Mouse (Mus musculus) intestine, postnatal 0 days (tissue): ENCODE measurements around the gene Cd9. TPM values are rescaled to one million over a fixed set of nuclear protein-coding genes. Genes with fewer than 3 reads are reported as not detected.

ENCODE experiments used
- ATAC-seq: fragments of 200-750 bp; cut with Nextera tagmentation; 2 replicates; pipeline ENCODE4 v1.8.0; 2017; ENCODE audit warnings: mild to moderate bottlenecking, moderate TSS enrichment, moderate library complexity
- H3K27ac ChIP-seq: fragments of 300-500 bp; sonication (generic); 2 replicates; pipeline ENCODE4 v1.5.1; 2014; ENCODE audit warnings: mild to moderate bottlenecking, low read depth, low read length, moderate library complexity
- H3K27me3 ChIP-seq: fragments of 300-500 bp; sonication (generic); replicated peaks from 2 replicates; pipeline ENCODE4 v1.6.1; 2014; ENCODE audit warnings: low read length, mixed read lengths; ENCODE audit not compliant: control insufficient read depth, insufficient read depth
- H3K36me3 ChIP-seq: fragments of 300-500 bp; sonication (generic); 2 replicates; pipeline ENCODE4 v1.6.1; 2014; ENCODE audit warnings: mild to moderate bottlenecking, moderate library complexity; ENCODE audit not compliant: control insufficient read depth, insufficient read depth
- H3K4me1 ChIP-seq: fragments of 300-500 bp; sonication (generic); replicated peaks from 2 replicates; pipeline ENCODE4 v1.6.1; 2014; ENCODE audit warnings: antibody characterized with exemption, low read length, mixed read lengths; ENCODE audit not compliant: control insufficient read depth, insufficient read depth
- H3K4me2 ChIP-seq: fragments of 300-500 bp; sonication (generic); replicated peaks from 2 replicates; pipeline ENCODE4 v1.6.1; 2014; ENCODE audit warnings: low read depth, mild to moderate bottlenecking, moderate library complexity
- H3K4me3 ChIP-seq: fragments of 300-500 bp; sonication (generic); 2 replicates; pipeline ENCODE4 v1.5.1; 2014; ENCODE audit warnings: low read depth, low read length
- H3K9ac ChIP-seq: fragments of 300-500 bp; sonication (generic); 2 replicates; pipeline ENCODE4 v1.6.1; 2014; ENCODE audit warnings: mild to moderate bottlenecking, low read depth, low read length
- H3K9me3 ChIP-seq: fragments of 300-500 bp; sonication (generic); 2 replicates; pipeline ENCODE4 v1.6.1; 2016; ENCODE audit warnings: mixed run types; ENCODE audit not compliant: control insufficient read depth
- CTCF ChIP-seq: sonication (generic); IDR thresholded peaks from 2 replicates; pipeline ENCODE4 v1.5.1; 2016; ENCODE audit warnings: low read depth, mild to moderate bottlenecking, control low read depth, antibody characterized with exemption, moderate library complexity
- WGBS: fragments of 180-500 bp; shearing (Covaris S2); extraction: QIAGEN DNeasy Blood & Tissue Kit; methylation state at CpG from one replicate; pipeline ENCODE4 v1.1.7; 2014; 5-methylcytosine and 5-hydroxymethylcytosine counted together
- polyA plus RNA-seq: library from polyadenylated mRNA; unstranded; fragments of >200 nt; fragmentation: Nextera tagmentation; extraction: Ambion mirVana; gene quantifications from 2 replicates; pipeline ENCODE4 v1.2.1, GENCODE M21; 2015

The Cd9 gene
- polyA plus RNA-seq, 1 experiment from 2014 or later: 99.5 TPM

GRCm38 (mm10) chr6:125493147-125493546, 1.4 kb downstream of the Cd9 start:
- 21% methylated on average over 5 of the region's 5 CpGs for WGBS
- H3K36me3 ChIP-seq: no peaks in the 10 kb centered on the region; the same call in 1 of the 2 replicates
- H3K4me1 ChIP-seq: 0 out of 2 replicates have a peak, but pooled peaks cover 6% of the 10 kb centered on the region
- H3K27me3 ChIP-seq: no peaks in the 10 kb centered on the region
- peak overlapping the region; percentile 88 for H3K4me2 ChIP-seq
- H3K27ac ChIP-seq: no peak overlapping the region
- no peak for ATAC-seq
- no peaks in the 10 kb centered on the region for H3K9me3 ChIP-seq
- peak overlapping the region; percentile 56 for H3K4me3 ChIP-seq
- no peak overlapping the region for H3K9ac ChIP-seq
- no peak for TF ChIP-seq CTCF

DNA sequence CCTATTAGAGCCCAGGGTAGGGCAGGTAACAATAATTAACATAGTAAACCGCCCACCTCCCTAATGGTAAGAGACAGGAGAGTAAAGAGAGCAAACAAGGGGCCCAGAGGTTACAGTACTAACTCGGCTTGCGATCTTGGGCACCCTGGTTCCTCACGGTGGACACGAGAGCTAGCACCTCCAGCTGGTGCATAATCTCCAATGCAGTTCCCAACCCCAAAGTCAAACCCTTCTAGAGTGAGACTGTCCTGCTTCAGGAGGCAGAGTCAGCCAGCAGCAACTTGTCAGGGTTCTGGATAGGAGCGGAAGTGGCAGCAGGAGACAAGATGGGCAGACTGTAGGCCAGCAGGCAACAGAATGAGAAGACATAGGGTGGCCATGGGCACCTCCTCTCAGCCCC, 1.9 kb downstream of the Cd9 start:
- Histone ChIP-seq H3K9ac (no peak overlapping the region), H3K4me1 (0 out of 2 replicates have a peak, but pooled peaks cover 6% of the 10 kb centered on the region), H3K4me2 (peak overlapping the region; percentile 88), H3K4me3 (0 out of 2 replicates have a peak overlapping the region, but pooled peaks have one; percentile 4), H3K27ac (no peak overlapping the region), H3K36me3 (no peaks in the 10 kb centered on the region; the same call in 1 of the 2 replicates), H3K27me3 (no peaks in the 10 kb centered on the region), H3K9me3 (no peaks in the 10 kb centered on the region)
- no peak for ATAC-seq
- peak; percentile 44 for TF ChIP-seq CTCF
- WGBS: 62% methylated on average over 6 of the region's 6 CpGs

DNA sequence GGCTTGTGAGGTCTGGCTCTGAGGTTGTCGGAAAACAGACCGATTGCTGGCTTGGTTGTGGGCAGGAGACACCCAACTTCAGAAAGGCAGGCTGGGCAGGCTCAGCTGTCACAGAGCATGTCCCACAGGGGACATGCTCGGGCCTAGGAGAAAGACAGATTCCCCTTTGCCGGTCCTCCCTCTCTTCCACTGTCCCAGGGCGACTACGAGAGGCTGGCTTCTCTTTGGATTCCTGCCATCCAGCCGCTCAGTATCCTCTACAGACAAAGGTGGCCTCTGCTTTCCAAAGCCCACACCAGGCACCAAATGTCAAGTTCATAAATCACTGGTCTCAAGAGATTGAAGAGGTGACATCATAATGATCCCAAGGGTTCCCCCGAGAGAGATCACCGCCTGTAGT, 2.6 kb downstream of the Cd9 start:
- Histone ChIP-seq H3K4me3 (no peak overlapping the region), H3K4me2 (peak overlapping the region; percentile 88; the same call in 1 of the 2 replicates), H3K27me3 (no peaks in the 10 kb centered on the region), H3K9ac (no peak overlapping the region), H3K27ac (no peak overlapping the region; the same call in 1 of the 2 replicates), H3K36me3 (no peaks in the 10 kb centered on the region; the same call in 1 of the 2 replicates), H3K4me1 (0 out of 2 replicates have a peak, but pooled peaks cover 6% of the 10 kb centered on the region), H3K9me3 (no peaks in the 10 kb centered on the region)
- no peak for ATAC-seq
- no peak for TF ChIP-seq CTCF
- 68% methylated on average over 9 of the region's 9 CpGs for WGBS

GRCm38 (mm10) chr6:125491393-125491792, 3.2 kb downstream of the Cd9 start:
- H3K4me2 ChIP-seq: peak overlapping the region; percentile 1; the same call in 1 of the 2 replicates
- no peaks in the 10 kb centered on the region; the same call in 1 of the 2 replicates for H3K36me3 ChIP-seq
- no peaks in the 10 kb centered on the region for H3K9me3 ChIP-seq
- H3K27ac ChIP-seq: 0 out of 2 replicates have a peak overlapping the region, but pooled peaks have one; percentile 29
- H3K4me1 ChIP-seq: 0 out of 2 replicates have a peak, but pooled peaks cover 6% of the 10 kb centered on the region
- peak; percentile 62 for ATAC-seq
- H3K4me3 ChIP-seq: no peak overlapping the region
- TF ChIP-seq CTCF: no peak
- H3K27me3 ChIP-seq: no peaks in the 10 kb centered on the region
- H3K9ac ChIP-seq: no peak overlapping the region
- 65% methylated on average over 10 of the region's 10 CpGs for WGBS

DNA sequence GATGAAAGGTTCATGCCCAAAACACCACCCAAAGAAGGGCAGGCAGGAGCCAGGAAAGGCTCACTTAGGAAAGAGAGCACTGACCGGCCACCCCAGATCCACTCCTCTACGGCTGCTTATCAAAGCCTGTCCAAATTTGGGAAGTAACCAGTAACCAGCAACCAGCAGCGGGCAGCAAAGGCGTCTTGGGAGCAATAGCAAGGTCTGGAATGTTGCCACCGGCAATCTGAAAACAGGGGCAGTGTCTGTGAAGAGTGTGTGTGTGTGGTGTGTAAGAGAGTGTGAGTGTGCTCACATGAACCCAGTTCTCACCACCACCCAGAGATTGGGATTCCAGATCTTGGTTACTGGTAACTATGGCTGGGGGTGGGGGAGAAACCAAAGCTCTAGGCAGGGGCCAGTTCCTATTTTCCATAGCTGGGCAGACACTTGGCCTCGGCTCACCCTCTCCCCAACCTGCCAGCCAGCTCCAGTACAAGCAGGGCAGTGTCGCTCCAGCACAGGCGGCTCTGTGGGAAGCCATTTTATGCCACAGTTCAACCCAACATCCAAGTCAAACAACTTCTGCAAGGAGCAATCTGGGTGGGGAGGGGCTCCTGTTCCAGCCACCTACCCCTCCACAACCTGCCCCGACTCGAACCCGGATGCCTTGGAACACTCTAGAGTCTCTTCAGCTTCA, 4.6 kb downstream of the Cd9 start:
- 86% methylated on average over 11 of the region's 11 CpGs for WGBS
- no peak for ATAC-seq

DNA sequence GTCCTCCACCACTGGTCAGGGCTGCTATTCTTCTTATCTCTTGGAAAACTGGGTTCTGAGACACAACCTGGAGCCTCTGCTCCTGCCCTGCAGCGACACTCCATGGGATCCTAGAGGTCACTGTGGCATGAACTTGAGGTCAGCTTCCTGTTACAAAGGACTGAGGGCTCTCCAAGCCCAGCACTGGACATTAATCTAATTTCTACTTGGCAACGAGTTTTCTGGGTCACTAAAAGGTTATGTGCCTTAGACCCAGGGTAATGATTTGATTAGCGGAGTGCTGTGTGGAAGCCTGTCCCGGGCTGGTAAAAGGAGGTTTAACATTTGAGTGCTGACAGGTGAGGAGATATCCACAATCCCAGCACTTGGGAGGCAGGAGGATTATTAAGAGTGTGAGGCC, 9.0 kb downstream of the Cd9 start:
- no peak overlapping the region for H3K4me3 ChIP-seq
- no peak for ATAC-seq
- no peak overlapping the region for H3K4me2 ChIP-seq
- WGBS: 49% methylated on average over 4 of the region's 4 CpGs
- H3K9ac ChIP-seq: no peak overlapping the region
- H3K27me3 ChIP-seq: no peaks in the 10 kb centered on the region
- no peaks in the 10 kb centered on the region for H3K9me3 ChIP-seq
- TF ChIP-seq CTCF: no peak
- H3K27ac ChIP-seq: no peak overlapping the region
- H3K36me3 ChIP-seq: no peaks in the 10 kb centered on the region; the same call in 1 of the 2 replicates
- H3K4me1 ChIP-seq: peaks cover 7% of the 10 kb centered on the region

More for the DNA sequence above, 4.6 kb downstream of the Cd9 start:
- Histone ChIP-seq H3K9ac (no peak overlapping the region), H3K36me3 (no peaks in the 10 kb centered on the region; the same call in 1 of the 2 replicates), H3K4me2 (no peak overlapping the region), H3K27ac (no peak overlapping the region), H3K4me3 (no peak overlapping the region), H3K4me1 (0 out of 2 replicates have a peak, but pooled peaks cover 6% of the 10 kb centered on the region), H3K9me3 (no peaks in the 10 kb centered on the region), H3K27me3 (no peaks in the 10 kb centered on the region)
- TF ChIP-seq CTCF: peak; percentile 33
